Mouse (Mus musculus) forebrain, embryonic 11.5 days (tissue): ENCODE measurements around the gene Pole. TPM values are rescaled to one million over a fixed set of nuclear protein-coding genes. Genes with fewer than 3 reads are reported as not detected.

Source experiments
- ATAC-seq: fragments of 200-750 bp; cut with Nextera tagmentation; replicated peaks from 2 replicates; pipeline ENCODE4 v1.8.0; 2017; ENCODE audit warnings: moderate TSS enrichment; ENCODE audit not compliant: low FRiP score
- DNase-seq: peaks from one replicate; pipeline ENCODE4 v3.0.0-alpha.2; 2017; ENCODE audit warnings: low spot score
- H3K27ac ChIP-seq: fragments of 300-500 bp; sonication (generic); 2 replicates; pipeline ENCODE4 v1.5.1; 2014; ENCODE audit warnings: low read depth, low read length
- H3K27me3 ChIP-seq: fragments of 300-500 bp; sonication (generic); 2 replicates; pipeline ENCODE4 v1.6.1; 2014; ENCODE audit warnings: mild to moderate bottlenecking, low read length, mixed read lengths; ENCODE audit not compliant: control insufficient read depth, insufficient read depth
- H3K36me3 ChIP-seq: fragments of 300-500 bp; sonication (generic); 2 replicates; pipeline ENCODE4 v1.6.1; 2014; ENCODE audit warnings: mild to moderate bottlenecking, low read length, moderate library complexity, mixed read lengths; ENCODE audit not compliant: control insufficient read depth, insufficient read depth
- H3K4me1 ChIP-seq: fragments of 300-500 bp; sonication (generic); replicated peaks from 2 replicates; pipeline ENCODE4 v1.6.1; 2014; ENCODE audit warnings: low read length, mixed read lengths; ENCODE audit not compliant: control insufficient read depth, insufficient read depth
- H3K4me2 ChIP-seq: fragments of 300-500 bp; sonication (generic); 2 replicates; pipeline ENCODE4 v1.6.1; 2014; ENCODE audit warnings: low read depth, mild to moderate bottlenecking, low read length, moderate library complexity, mixed read lengths; ENCODE audit not compliant: severe bottlenecking
- H3K4me3 ChIP-seq: fragments of 300-500 bp; sonication (generic); 2 replicates; pipeline ENCODE4 v1.5.1; 2014; ENCODE audit warnings: low read depth, low read length
- H3K9ac ChIP-seq: fragments of 300-500 bp; sonication (generic); 2 replicates; pipeline ENCODE4 v1.6.1; 2014; ENCODE audit warnings: low read length
- H3K9me3 ChIP-seq: fragments of 300-500 bp; sonication (generic); 2 replicates; pipeline ENCODE4 v1.6.1; 2016; ENCODE audit warnings: low read length, mixed read lengths; ENCODE audit not compliant: control insufficient read depth
- WGBS: fragments of 180-500 bp; shearing (Covaris S2); extraction: QIAGEN DNeasy Blood & Tissue Kit; methylation state at CpG from one replicate; pipeline ENCODE4 v1.1.7; 2014; 5-methylcytosine and 5-hydroxymethylcytosine counted together
- polyA plus RNA-seq: library from polyadenylated mRNA; unstranded; fragments of >200 nt; fragmentation: Nextera tagmentation; extraction: Ambion mirVana; gene quantifications from 2 replicates; pipeline ENCODE4 v1.2.1, GENCODE M21; 2014

The Pole gene
- polyA plus RNA-seq, 1 experiment from 2014 or later, result 50.7 TPM

GRCm38 (mm10) chr5:110379823-110380222, 93.7 kb downstream of the Pole start:
- H3K27me3 ChIP-seq, result no peaks in the 10 kb centered on the region
- no peaks in the 10 kb centered on the region for H3K9me3 ChIP-seq
- H3K4me1 ChIP-seq, result peaks cover 6% of the 10 kb centered on the region
- no peak for ATAC-seq
- no peak overlapping the region for H3K4me2 ChIP-seq
- WGBS, result 92% methylated on average over 4 of the region's 4 CpGs
- DNase-seq, result no peak
- H3K4me3 ChIP-seq, result no peak overlapping the region
- H3K9ac ChIP-seq, result no peak overlapping the region
- no peak overlapping the region for H3K27ac ChIP-seq
- H3K36me3 ChIP-seq, result peaks cover 8% of the 10 kb centered on the region; the same call in 1 of the 2 replicates

- Histone ChIP-seq H3K4me2 (peak overlapping the region; percentile 68; the same call in 1 of the 2 replicates), H3K27me3 (peaks cover 2% of the 10 kb centered on the region; the same call in 1 of the 2 replicates), H3K27ac (no peak overlapping the region), H3K9ac (no peak overlapping the region; the same call in 1 of the 2 replicates), H3K9me3 (no peaks in the 10 kb centered on the region), H3K36me3 (no peaks in the 10 kb centered on the region; the same call in 1 of the 2 replicates), H3K4me3 (peak overlapping the region; percentile 50; the same call in 1 of the 2 replicates), H3K4me1 (peaks cover 12% of the 10 kb centered on the region)
- ATAC-seq, result no peak
- WGBS, result 61% methylated on average over 6 of the region's 6 CpGs
- DNase-seq, result peak; percentile 46
These were observed 98.4 kb downstream of the Pole start for GRCm38 (mm10) chr5:110384491-110384890.

GRCm38 (mm10) chr5:110385263-110385662, 99.2 kb downstream of the Pole start:
- ATAC-seq (no peak), DNase-seq (no peak)
- 29% methylated on average over 4 of the region's 4 CpGs for WGBS
- peaks cover 2% of the 10 kb centered on the region; the same call in 1 of the 2 replicates for H3K27me3 ChIP-seq
- no peak overlapping the region for H3K27ac ChIP-seq
- no peaks in the 10 kb centered on the region; the same call in 1 of the 2 replicates for H3K36me3 ChIP-seq
- peak overlapping the region; percentile 68 for H3K4me2 ChIP-seq
- peak overlapping the region; percentile 50 for H3K4me3 ChIP-seq
- H3K9ac ChIP-seq, result peak overlapping the region; percentile 1; the same call in 1 of the 2 replicates
- H3K4me1 ChIP-seq, result peaks cover 12% of the 10 kb centered on the region
- no peaks in the 10 kb centered on the region for H3K9me3 ChIP-seq

- under 1% methylated on average over 90 of the region's 90 CpGs for WGBS
- no peaks in the 10 kb centered on the region for H3K9me3 ChIP-seq
- H3K36me3 ChIP-seq, result no peaks in the 10 kb centered on the region; the same call in 1 of the 2 replicates
- ATAC-seq (peak; percentile 90), DNase-seq (peak; percentile 94)
- H3K9ac ChIP-seq, result peak overlapping the region; percentile 70
- H3K27me3 ChIP-seq, result peaks cover 2% of the 10 kb centered on the region; the same call in 1 of the 2 replicates
- peak overlapping the region; percentile 50 for H3K4me3 ChIP-seq
- peak overlapping the region; percentile 68 for H3K4me2 ChIP-seq
- peaks cover 12% of the 10 kb centered on the region for H3K4me1 ChIP-seq
- H3K27ac ChIP-seq, result peak overlapping the region; percentile 46; the same call in 1 of the 2 replicates
These were observed 100.5 kb downstream of the Pole start for GRCm38 (mm10) chr5:110386371-110387330.

Other genes starting within 250 kb of the Pole start
- gene Gm17655, start 213.8 kb upstream of the Pole start, polyA plus RNA-seq, result 5.7 and 6.4 TPM in 2 replicates
- 1.3 and 2.7 TPM in 2 replicates for gene Gm35315, start 191.9 kb upstream of the Pole start, polyA plus RNA-seq
- 0.43 and 1.3 TPM in 2 replicates for gene Plcxd1, start 186.3 kb upstream of the Pole start, polyA plus RNA-seq
- 24.4 and 28.2 TPM in 2 replicates for gene Gtpbp6, start 178.1 kb upstream of the Pole start, polyA plus RNA-seq
- 6.3 and 6.4 TPM in 2 replicates for gene Zfp605, start 176.2 kb upstream of the Pole start, polyA plus RNA-seq
- gene Chfr, start 150.5 kb upstream of the Pole start, polyA plus RNA-seq, result 64.1 and 69.2 TPM in 2 replicates
- gene Golga3, start 109.6 kb upstream of the Pole start, polyA plus RNA-seq, result 20.0 and 20.7 TPM in 2 replicates
- 39.0 and 48.6 TPM in 2 replicates for gene Ankle2, start 55.3 kb upstream of the Pole start, polyA plus RNA-seq
- gene Pgam5, start 16.4 kb upstream of the Pole start, polyA plus RNA-seq, result 92.4 and 104 TPM in 2 replicates
- gene Pxmp2, start 120 bp upstream of the Pole start, polyA plus RNA-seq, result 10.7 and 12.2 TPM in 2 replicates
- gene P2rx2, start 56.9 kb downstream of the Pole start, polyA plus RNA-seq, result 1.0 and 1.3 TPM in 2 replicates
- not detected in 2 replicates for gene Lrcol1, start 58.4 kb downstream of the Pole start, polyA plus RNA-seq
- gene Fbrsl1, start 162.2 kb downstream of the Pole start, polyA plus RNA-seq, result 39.5 and 41.1 TPM in 2 replicates